Mouse (Mus musculus) frontal cortex, postnatal 10 days (tissue): ENCODE data around the gene Slc35c2.

Experiments used
- DNase-seq, 2 experiments: peaks; one replicate each; pipeline ENCODE4 v3.0.0; 2022; ENCODE audit warnings: low spot score in 2 of 2, mixed read lengths in 1 of 2

Gene Slc35c2

GRCm38 (mm10) chr2:165275124-165275640, 12.5 kb downstream of the Slc35c2 start:
- DNase-seq = no peak

- no peak for DNase-seq
Measured at GRCm38 (mm10) chr2:165273589-165273988, 14.1 kb downstream of the Slc35c2 start.

- DNase-seq = no peak
Measured at GRCm38 (mm10) chr2:165271326-165271725, 16.3 kb downstream of the Slc35c2 start.

- no peak for DNase-seq
Measured at GRCm38 (mm10) chr2:165270858-165271257, 16.8 kb downstream of the Slc35c2 start.

GRCm38 (mm10) chr2:165266739-165267138, 20.9 kb downstream of the Slc35c2 start:
- DNase-seq = no peak

GRCm38 (mm10) chr2:165263861-165264260, 23.8 kb downstream of the Slc35c2 start:
- no peak for DNase-seq

- no peak for DNase-seq
Measured at GRCm38 (mm10) chr2:165262274-165262990, 25.2 kb downstream of the Slc35c2 start.

- DNase-seq = no peak
Measured at GRCm38 (mm10) chr2:165259859-165260258, 27.8 kb downstream of the Slc35c2 start.

- no peak for DNase-seq
Measured at GRCm38 (mm10) chr2:165258321-165258720, 29.3 kb downstream of the Slc35c2 start.

GRCm38 (mm10) chr2:165257151-165257834, 30.4 kb downstream of the Slc35c2 start:
- no peak for DNase-seq

GRCm38 (mm10) chr2:165256213-165256612, 31.5 kb downstream of the Slc35c2 start:
- DNase-seq = no peak

- DNase-seq = no peak
Measured at GRCm38 (mm10) chr2:165253867-165254266, 33.8 kb downstream of the Slc35c2 start.

GRCm38 (mm10) chr2:165253269-165253668, 34.4 kb downstream of the Slc35c2 start:
- DNase-seq = no peak

- no peak for DNase-seq
Measured at GRCm38 (mm10) chr2:165252801-165253200, 34.9 kb downstream of the Slc35c2 start.

GRCm38 (mm10) chr2:165252381-165252780, 35.3 kb downstream of the Slc35c2 start:
- DNase-seq = no peak

GRCm38 (mm10) chr2:165250903-165251302, 36.8 kb downstream of the Slc35c2 start:
- no peak for DNase-seq

- DNase-seq = no peak
Measured at GRCm38 (mm10) chr2:165248967-165249366, 38.7 kb downstream of the Slc35c2 start.

GRCm38 (mm10) chr2:165246349-165246748, 41.3 kb downstream of the Slc35c2 start:
- no peak for DNase-seq

GRCm38 (mm10) chr2:165243122-165243720, 44.4 kb downstream of the Slc35c2 start:
- no peak for DNase-seq

- DNase-seq = no peak
Measured at GRCm38 (mm10) chr2:165242575-165242974, 45.1 kb downstream of the Slc35c2 start.

GRCm38 (mm10) chr2:165241786-165242185, 45.9 kb downstream of the Slc35c2 start:
- no peak for DNase-seq

- no peak for DNase-seq
Measured at GRCm38 (mm10) chr2:165240371-165240770, 47.3 kb downstream of the Slc35c2 start.
